Mouse (Mus musculus) megakaryocyte, embryonic 14.5 days (primary cell): ENCODE measurements around the gene Prkg2.

ENCODE experiments used
- FLI1 ChIP-seq: IDR thresholded peaks from 2 replicates; pipeline ENCODE4 v1.6.1; 2012; ENCODE audit warnings: low read length, inconsistent platforms, mixed read lengths
- GATA1 ChIP-seq: IDR thresholded peaks from 3 replicates; pipeline ENCODE4 v1.6.1; 2012; ENCODE audit warnings: mixed read lengths, low read length, inconsistent platforms, borderline replicate concordance

DNA sequence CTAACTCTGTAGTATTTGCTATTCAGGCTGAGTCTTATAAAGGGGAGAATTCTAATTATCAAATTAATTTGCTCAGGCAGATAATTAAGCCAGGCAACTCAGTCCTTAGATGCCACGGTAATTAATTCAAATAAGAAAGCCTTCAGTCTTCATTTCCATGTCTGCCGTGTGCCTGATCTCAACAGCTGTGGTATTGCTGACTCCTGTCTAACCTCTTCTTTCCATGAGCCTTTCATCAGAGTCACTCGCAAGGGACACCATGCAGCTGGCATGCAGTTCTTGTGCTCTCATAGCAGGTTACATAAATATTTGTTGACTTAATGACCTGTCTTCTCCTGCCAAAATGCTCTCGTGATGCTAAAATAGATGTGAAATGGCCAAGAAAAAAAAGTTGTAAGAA, 41.4 kb downstream of the Prkg2 start:
- no peak for TF ChIP-seq GATA1
- TF ChIP-seq FLI1 = no peak
